Mouse (Mus musculus): Measurements from ENCODE around the gene Zfp65.

DNA sequence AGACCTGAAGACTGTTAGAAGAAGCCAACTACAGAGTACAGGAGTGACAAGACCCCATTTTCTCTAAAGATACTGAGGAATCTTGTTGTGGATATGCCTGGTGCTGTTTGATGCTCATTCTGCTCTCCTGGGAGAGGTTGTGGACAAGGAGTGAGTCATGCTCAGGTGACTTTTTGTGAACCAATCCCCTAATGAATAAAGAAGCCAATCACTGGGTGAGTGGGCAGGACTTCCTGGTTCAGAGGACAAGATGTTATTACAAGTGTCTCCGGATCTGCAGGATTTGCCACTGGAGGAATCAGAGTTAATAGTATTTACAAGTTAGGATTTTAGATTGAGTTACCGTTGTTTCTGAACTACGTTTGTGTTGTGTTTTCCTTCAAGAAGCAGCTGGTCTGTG lies 14.0 kb upstream of the Zfp65 start:
- TF ChIP-seq POLR2A (IDR thresholded peaks at IDR 0.05; ENCODE audit: control insufficient read depth, extremely low read depth, insufficient read depth, low read length, poor library complexity) (no peak), CTCF (IDR thresholded peaks at IDR 0.05; ENCODE audit: borderline replicate concordance, control insufficient read depth, extremely low read depth, insufficient read depth, low read length, poor library complexity) (no peak)
